Comparison of ENCODE assay signal across 17 mouse cellular contexts in the genomic region with DNA sequence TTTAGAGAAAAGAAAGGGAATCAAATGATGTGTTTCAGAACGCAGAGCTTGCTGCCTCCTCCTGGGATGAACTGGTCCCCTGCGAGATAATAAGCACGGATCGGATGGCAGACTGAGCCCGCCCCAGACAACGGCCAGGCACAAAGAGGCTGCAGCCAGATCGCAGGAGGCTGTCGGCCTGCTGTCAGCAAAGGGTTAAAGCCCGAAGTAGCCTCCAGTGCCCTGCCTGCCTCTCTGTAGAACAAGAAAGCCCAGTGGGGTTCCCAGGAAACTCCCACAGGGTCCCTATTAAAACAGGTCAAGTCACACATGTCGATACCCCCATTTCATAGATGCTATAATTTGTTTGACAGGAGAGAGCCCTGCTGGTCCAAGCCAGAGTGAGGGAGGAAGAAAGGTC.
DNase-seq lines count a peak whose midpoint lies in the region; ATAC-seq lines count a peak whose summit lies in the region.
"Had no signal": no experiment of that assay in that cellular context is flagged by ENCODE, and none has a peak within 500 bp of the region (broad histone marks: within the 10 kb centered on the region; RNA-seq: fewer than 3 reads in every experiment).

No protein-coding gene starts in this region.

- peaks cover 70% of the 10 kb centered on the region for H3K4me1 ChIP-seq in forebrain, embryonic 10.5 days
- peaks cover 38% of the 10 kb centered on the region for H3K4me1 ChIP-seq in forebrain, embryonic 16.5 days (replicated peaks; ENCODE audit: control insufficient read depth, insufficient read depth, low read length)
- H3K4me1 ChIP-seq in forebrain, embryonic 13.5 days: peaks cover 70% of the 10 kb centered on the region
- peaks cover 20% of the 10 kb centered on the region for H3K4me1 ChIP-seq in limb, embryonic 11.5 days (ENCODE audit: control insufficient read depth, insufficient read depth, low read length)
- H3K4me1 ChIP-seq in neural tube, embryonic 13.5 days (replicated peaks): peaks cover 72% of the 10 kb centered on the region

- WGBS in forebrain, embryonic 10.5 days: under 1% methylated on average over 10 of the region's 10 CpGs
- 3% methylated on average over 10 of the region's 10 CpGs for WGBS in forebrain, embryonic 16.5 days
- WGBS in forebrain, embryonic 13.5 days: 1% methylated on average over 10 of the region's 10 CpGs
- WGBS in limb, embryonic 11.5 days: 2% methylated on average over 10 of the region's 10 CpGs
- WGBS in neural tube, embryonic 13.5 days: under 1% methylated on average over 10 of the region's 10 CpGs

- H3K9me3 ChIP-seq in forebrain, embryonic 10.5 days: no peaks in the 10 kb centered on the region
- no peaks in the 10 kb centered on the region for H3K9me3 ChIP-seq in forebrain, embryonic 16.5 days (ENCODE audit: control insufficient read depth, low read length)
- H3K9me3 ChIP-seq in forebrain, embryonic 13.5 days (replicated peaks): no peaks in the 10 kb centered on the region
- H3K9me3 ChIP-seq in limb, embryonic 11.5 days (ENCODE audit: control insufficient read depth, low read length): no peaks in the 10 kb centered on the region
- H3K9me3 ChIP-seq in neural tube, embryonic 13.5 days: no peaks in the 10 kb centered on the region
- H3K9me3 ChIP-seq: intestine, embryonic 15.5 days had no signal

- H3K4me2 ChIP-seq in forebrain, embryonic 16.5 days (ENCODE audit: low read length): no peak overlapping the region
- peak overlapping the region; percentile 35 for H3K4me2 ChIP-seq in forebrain, embryonic 13.5 days
- peak overlapping the region; percentile 24; the same call in 1 of the 2 replicates for H3K4me2 ChIP-seq in limb, embryonic 11.5 days (ENCODE audit: low read depth, severe bottlenecking)
- peak overlapping the region; percentile 37 for H3K4me2 ChIP-seq in neural tube, embryonic 13.5 days
- H3K4me2 ChIP-seq: intestine, embryonic 15.5 days had no signal

- H3K9ac ChIP-seq in forebrain, embryonic 16.5 days (replicated peaks; ENCODE audit: low read depth, low read length): no peak overlapping the region
- peak overlapping the region; percentile 6; the same call in 1 of the 2 replicates for H3K9ac ChIP-seq in forebrain, embryonic 13.5 days
- H3K9ac ChIP-seq in limb, embryonic 11.5 days (ENCODE audit: low read length): no peak overlapping the region
- peak overlapping the region; percentile 53 for H3K9ac ChIP-seq in neural tube, embryonic 13.5 days
- H3K9ac ChIP-seq: intestine, embryonic 15.5 days had no signal

- peak; percentile 70 for DNase-seq in forebrain, embryonic 10.5 days (ENCODE audit: extremely low spot score, low spot score)
- peak; percentile 61 for DNase-seq in limb, embryonic 11.5 days (ENCODE audit: low spot score)
- DNase-seq in heart, postnatal 36 days: no peak
- DNase-seq in layer of hippocampus, postnatal 10 days (ENCODE audit: low spot score in 2 of 2): no peak
- DNase-seq in left cerebral cortex, postnatal 14 days (ENCODE audit: low spot score in 2 of 2): no peak
- DNase-seq: cerebellum, adult 11 months; gastrocnemius, postnatal 25 days; layer of hippocampus, adult 9-11 months; thymus, postnatal 36 days had no signal

- no peak for ATAC-seq in forebrain, embryonic 16.5 days
- peak; percentile 27; the same call in 1 of the 2 replicates for ATAC-seq in forebrain, embryonic 13.5 days
- ATAC-seq in limb, embryonic 11.5 days (ENCODE audit: insufficient number of reproducible peaks, low FRiP score, low TSS enrichment, low read depth): no peak
- ATAC-seq in neural tube, embryonic 13.5 days (ENCODE audit: low read depth): no peak
- ATAC-seq: intestine, embryonic 15.5 days; Patski had no signal

- peak overlapping the region; percentile 26; the same call in 1 of the 2 replicates for H3K4me3 ChIP-seq in forebrain, embryonic 10.5 days
- no peak overlapping the region for H3K4me3 ChIP-seq in forebrain, embryonic 16.5 days (replicated peaks; ENCODE audit: low read length)
- H3K4me3 ChIP-seq in forebrain, embryonic 13.5 days: no peak overlapping the region
- H3K4me3 ChIP-seq in limb, embryonic 11.5 days (ENCODE audit: low read depth, low read length): no peak overlapping the region
- H3K4me3 ChIP-seq in neural tube, embryonic 13.5 days: no peak overlapping the region
- H3K4me3 ChIP-seq: intestine, embryonic 15.5 days had no signal

- intact Hi-C loops in heart, postnatal 36 days (cut with DNase I): loop anchor here (5.0 kb wide), 1 partner anchor 59 kb away; no protein-coding TSS in a partner anchor
- intact Hi-C loops in left cerebral cortex, postnatal 14 days (cut with DNase I): no loop called here

- peaks cover 100% of the 10 kb centered on the region for H3K27me3 ChIP-seq in forebrain, embryonic 10.5 days (ENCODE audit: poor library complexity, severe bottlenecking)
- no peaks in the 10 kb centered on the region for H3K27me3 ChIP-seq in forebrain, embryonic 16.5 days (replicated peaks; ENCODE audit: control insufficient read depth, insufficient read depth, low read length)
- H3K27me3 ChIP-seq in forebrain, embryonic 13.5 days: peaks cover 14% of the 10 kb centered on the region; the same call in 1 of the 2 replicates
- 0 out of 2 replicates have a peak, but pooled peaks cover 3% of the 10 kb centered on the region for H3K27me3 ChIP-seq in limb, embryonic 11.5 days (ENCODE audit: control insufficient read depth, insufficient read depth, low read length)
- H3K27me3 ChIP-seq in neural tube, embryonic 13.5 days: peaks cover 20% of the 10 kb centered on the region
- H3K27me3 ChIP-seq: CH12.LX; intestine, embryonic 15.5 days had no signal

- peak overlapping the region; percentile 73 for H3K27ac ChIP-seq in forebrain, embryonic 10.5 days
- no peak overlapping the region; the same call in 1 of the 2 replicates for H3K27ac ChIP-seq in forebrain, embryonic 16.5 days (ENCODE audit: low read length)
- peak overlapping the region; percentile 68 for H3K27ac ChIP-seq in forebrain, embryonic 13.5 days
- H3K27ac ChIP-seq in limb, embryonic 11.5 days (replicated peaks; ENCODE audit: low read depth, low read length): no peak overlapping the region
- H3K27ac ChIP-seq in neural tube, embryonic 13.5 days (replicated peaks): peak overlapping the region; percentile 72
- H3K27ac ChIP-seq: intestine, embryonic 15.5 days; macrophage; stomach, postnatal 0 days had no signal

- H3K36me3 ChIP-seq in forebrain, embryonic 10.5 days (replicated peaks): no peaks in the 10 kb centered on the region
- H3K36me3 ChIP-seq in forebrain, embryonic 16.5 days (ENCODE audit: control insufficient read depth, insufficient read depth): no peaks in the 10 kb centered on the region
- no peaks in the 10 kb centered on the region for H3K36me3 ChIP-seq in forebrain, embryonic 13.5 days (ENCODE audit: poor library complexity, severe bottlenecking)
- H3K36me3 ChIP-seq in limb, embryonic 11.5 days (ENCODE audit: control insufficient read depth, insufficient read depth, low read length): no peaks in the 10 kb centered on the region
- no peaks in the 10 kb centered on the region for H3K36me3 ChIP-seq in neural tube, embryonic 13.5 days
- H3K36me3 ChIP-seq: intestine, embryonic 15.5 days had no signal

Comparison
In these comparisons a context has a peak if more than half of its experiments do, and no peak if none do; other contexts are left out.
1. H3K27ac ChIP-seq: peak in forebrain, embryonic 10.5 days (single experiment), forebrain, embryonic 13.5 days (single experiment) and neural tube, embryonic 13.5 days (single experiment); none in forebrain, embryonic 16.5 days (single experiment) and limb, embryonic 11.5 days (single experiment).
2. H3K9ac ChIP-seq: peak in forebrain, embryonic 13.5 days (single experiment) and neural tube, embryonic 13.5 days (single experiment); none in forebrain, embryonic 16.5 days (single experiment) and limb, embryonic 11.5 days (single experiment).
3. DNase-seq: peak in forebrain, embryonic 10.5 days (single experiment) and limb, embryonic 11.5 days (single experiment); none in heart, postnatal 36 days (0 of 2), layer of hippocampus, postnatal 10 days (0 of 2) and left cerebral cortex, postnatal 14 days (0 of 2).